Mouse (Mus musculus) heart, adult 2 months (tissue): Measurements from ENCODE around the gene Hmox2.

Experiments
- CTCF ChIP-seq: fragments of 200-600 bp; IDR thresholded peaks from 2 replicates; pipeline ENCODE4 v1.8.1; 2022; ENCODE audit warnings: antibody characterized with exemption, mild to moderate bottlenecking, moderate library complexity
- POLR2A ChIP-seq: fragments of 200-500 bp; IDR thresholded peaks from 2 replicates; pipeline ENCODE4 v1.6.1; 2011; ENCODE audit warnings: mild to moderate bottlenecking, low read depth, low read length, control low read depth; ENCODE audit not compliant: insufficient read depth

DNA sequence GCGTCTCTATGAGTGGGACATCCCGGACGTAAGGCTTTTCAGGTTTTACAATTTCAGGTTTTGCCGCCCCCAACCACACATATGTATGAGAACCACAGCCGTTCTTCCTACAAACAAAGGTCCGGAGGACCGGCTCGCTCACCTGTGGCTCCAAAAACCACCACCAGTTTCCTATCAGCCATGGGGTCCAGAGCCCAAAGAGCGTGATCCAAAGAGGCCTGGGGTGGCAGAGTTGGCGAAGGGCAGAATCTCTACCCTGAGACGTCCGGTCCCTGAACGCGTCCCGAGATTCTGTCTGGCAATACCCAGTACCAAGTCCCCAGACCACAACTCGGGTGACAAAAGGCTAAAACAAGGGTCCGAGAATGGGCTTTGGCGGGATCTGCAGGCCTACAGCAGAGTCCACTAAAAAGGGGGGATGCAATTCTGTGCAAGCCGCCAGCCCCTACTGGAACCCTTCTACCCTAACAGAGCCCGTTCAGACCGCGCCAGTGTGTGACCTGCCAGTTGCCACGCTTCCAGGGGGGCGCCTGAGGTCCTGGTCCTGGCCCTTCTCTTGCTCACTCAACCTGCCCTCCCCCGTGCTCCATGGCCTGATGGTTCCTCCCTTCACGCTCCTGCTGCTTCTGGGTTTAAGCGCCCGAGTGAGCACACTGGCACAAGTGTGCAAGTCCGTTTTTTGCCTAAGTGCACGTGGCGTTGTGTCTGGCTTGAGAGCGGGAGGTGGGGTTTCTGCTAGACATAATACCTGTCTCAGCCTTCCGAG is 7.2 kb upstream of the Hmox2 start, which contains the start of gene Nmral1:
- TF ChIP-seq POLR2A (peak; percentile 59; the same call in 1 of the 2 replicates), CTCF (0 out of 2 replicates have a peak, but pooled peaks have one; percentile 2)
